Mouse (Mus musculus) left cerebral cortex, postnatal 14 days (tissue): ENCODE data around the gene Gng5. TPM values are rescaled to one million over a fixed set of nuclear protein-coding genes. Genes with fewer than 3 reads are reported as not detected.

Source experiments
- DNase-seq, 2 experiments: peaks; one replicate each; pipeline ENCODE4 v3.0.0; 2021 to 2022; ENCODE audit warnings: low spot score in 2 of 2, mixed read lengths in 1 of 2
- intact Hi-C: fragments of 180-260 bp; cut with DNase I; formaldehyde crosslinking; loops from one replicate; pipeline ENCODE4 v1.15.1; 2025
- long read RNA-seq, 2 experiments: library from polyadenylated mRNA; stranded (forward); transcript quantifications; one replicate each; pipeline ENCODE4 v2.0.0; 2021
- total RNA-seq, 2 experiments: library from RNA; stranded (reverse); gene quantifications; 2 replicates each; pipeline ENCODE4 v1.2.3; 2021

Gene Gng5
- 10 to 100 TPM; 49.7 to 50.1 TPM for total RNA-seq
- long read RNA-seq, experiment 1, transcript Gng5-201 (3 exons, 593 nt), result major isoform, 38 of 38 reads
- long read RNA-seq, experiment 1, partial matches to known transcripts, result 0 of 38 reads
- long read RNA-seq, experiment 1, other reads (novel, unspliced or antisense), result 0 of 38 reads
- long read RNA-seq, experiment 2, transcript Gng5-201 (3 exons, 593 nt), result major isoform, 35 of 35 reads
- long read RNA-seq, experiment 2, partial matches to known transcripts, result 0 of 35 reads
- long read RNA-seq, experiment 2, other reads (novel, unspliced or antisense), result 0 of 35 reads

DNA sequence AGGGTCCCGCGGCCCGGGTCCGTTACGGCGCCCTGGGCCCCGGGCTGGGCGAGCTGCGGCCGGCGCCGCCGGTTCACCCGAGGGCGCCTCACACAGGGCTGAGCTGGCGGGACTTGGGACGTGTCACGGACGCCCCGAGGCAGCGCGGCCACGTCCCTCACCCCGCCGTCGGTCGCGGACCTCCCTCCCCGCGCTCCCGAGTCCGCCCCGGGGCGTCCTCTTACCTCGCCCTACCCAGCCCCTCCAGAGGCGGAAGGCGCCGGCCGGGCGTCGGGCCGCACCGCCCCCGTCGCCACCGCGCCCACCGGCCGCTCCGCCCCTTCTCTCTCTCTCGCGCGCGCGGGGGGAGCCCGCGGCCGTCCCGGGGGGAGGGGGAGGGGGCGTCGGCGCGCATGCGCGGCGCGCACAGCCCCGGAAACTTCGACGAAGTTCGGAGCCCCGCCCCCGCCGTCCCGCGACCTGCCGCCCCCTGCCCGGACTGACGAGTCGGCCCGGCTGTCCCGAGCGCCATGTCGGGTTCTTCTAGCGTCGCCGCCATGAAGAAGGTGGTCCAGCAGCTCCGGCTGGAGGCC lies at the start of gene Gng5, which contains the start of gene Spata1:
TSS of gene Gng5 (plus strand) at position 377 of the 572 bp plus-strand sequence.
TSS of gene Spata1 (minus strand) at position 323 of the 572 bp plus-strand sequence.
- DNase-seq, result peak; percentile 48 to 63
- intact Hi-C loops, result loop anchor here (10.0 kb wide), 1 partner anchor 315 kb away; no protein-coding TSS in a partner anchor

- peak; percentile 91 to 92 for DNase-seq
- intact Hi-C loops, result no loop called here
Measured at GRCm38 (mm10) chr3:146450371-146450841, 49.2 kb upstream of the Gng5 start.

DNA sequence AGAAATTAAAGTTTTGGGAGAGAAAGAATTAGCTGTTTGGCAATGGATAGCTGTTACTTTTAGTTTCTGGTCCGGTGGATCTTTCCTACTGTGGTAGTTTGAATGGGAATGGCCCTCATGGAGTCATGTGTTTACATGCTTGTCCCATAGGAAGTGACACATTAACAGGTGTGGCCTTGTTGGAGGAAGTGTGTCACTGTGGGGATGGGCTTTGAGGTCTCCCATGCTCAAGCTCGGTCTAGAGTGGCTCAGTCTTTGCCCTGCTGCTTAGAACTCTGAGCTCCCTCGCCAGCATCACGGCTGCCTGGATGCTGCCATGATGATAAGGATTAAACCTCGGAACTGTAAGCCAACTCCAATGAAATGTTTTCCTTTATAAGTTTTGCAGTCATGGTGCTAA lies 48.2 kb upstream of the Gng5 start:
- intact Hi-C loops, result no loop called here

GRCm38 (mm10) chr3:146462939-146463338 lies 36.7 kb upstream of the Gng5 start:
- no peak for DNase-seq
- intact Hi-C loops, result no loop called here

More for the DNA sequence above, 48.2 kb upstream of the Gng5 start:
- no peak for DNase-seq

- DNase-seq, result no peak
- intact Hi-C loops, result no loop called here
Measured at GRCm38 (mm10) chr3:146469226-146469625, 30.4 kb upstream of the Gng5 start.

- DNase-seq, result no peak
- intact Hi-C loops, result no loop called here
Measured at GRCm38 (mm10) chr3:146472657-146473056, 26.9 kb upstream of the Gng5 start.

DNA sequence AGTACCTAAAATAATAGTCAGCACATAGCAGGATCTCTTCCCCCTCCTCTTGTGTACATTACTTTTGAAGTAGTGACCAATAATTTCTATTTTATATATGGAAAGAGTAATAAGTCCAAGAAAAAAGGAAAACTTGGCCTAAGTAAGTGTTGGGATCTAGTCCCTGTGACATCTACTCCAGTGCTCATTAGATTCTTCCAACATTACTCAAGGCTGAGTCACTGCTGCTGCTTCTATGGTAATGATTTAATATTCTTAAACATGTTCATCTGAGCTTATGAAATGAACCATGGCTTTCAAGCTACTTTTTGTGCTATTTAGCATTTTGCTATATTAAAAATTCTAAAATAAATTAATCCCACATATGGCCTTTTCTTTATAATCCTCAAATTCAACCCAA lies 25.9 kb upstream of the Gng5 start:
- intact Hi-C loops, result no loop called here
- DNase-seq, result no peak

DNA sequence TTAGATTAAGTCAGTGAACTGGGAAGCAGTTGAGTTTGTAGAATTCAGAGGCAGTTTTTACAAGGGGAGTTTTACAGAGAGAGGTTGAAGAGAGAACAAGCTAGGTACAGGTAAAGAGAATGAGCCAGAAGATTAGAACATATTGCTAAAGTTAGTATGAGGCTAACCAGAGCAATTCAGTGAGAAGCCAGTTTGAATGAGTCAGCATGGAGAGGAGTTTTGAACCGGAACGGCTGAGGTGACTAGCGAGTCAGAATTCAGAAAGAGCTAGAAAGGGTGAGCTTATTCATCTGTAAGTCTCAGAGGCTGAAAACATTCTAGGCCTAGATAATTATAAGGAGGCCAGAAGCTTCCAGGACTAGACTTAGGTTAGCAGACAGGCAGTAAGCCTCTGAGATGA lies 25.2 kb upstream of the Gng5 start:
- DNase-seq, result no peak
- intact Hi-C loops, result no loop called here

DNA sequence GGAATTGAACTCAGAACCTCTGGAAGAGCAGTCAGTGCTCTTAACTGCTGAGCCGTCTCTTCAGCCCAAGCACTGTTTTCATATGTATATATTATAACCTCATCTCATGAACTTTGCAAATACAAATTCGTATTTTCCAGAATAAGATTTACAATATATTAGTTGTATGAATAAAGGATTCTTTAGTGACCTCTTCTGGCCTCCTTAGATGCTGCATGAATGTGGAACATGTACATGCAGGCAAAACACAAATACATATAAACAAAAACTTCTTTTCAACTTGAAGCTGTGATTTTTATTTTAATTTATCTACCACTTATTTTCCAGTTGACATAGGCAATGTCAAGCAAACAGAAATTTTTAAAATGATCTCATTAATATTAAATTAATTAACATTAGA lies 17.6 kb upstream of the Gng5 start:
- intact Hi-C loops, result loop anchor here (5.0 kb wide), 1 partner anchor 135 kb away; no protein-coding TSS in a partner anchor
- DNase-seq, result no peak

DNA sequence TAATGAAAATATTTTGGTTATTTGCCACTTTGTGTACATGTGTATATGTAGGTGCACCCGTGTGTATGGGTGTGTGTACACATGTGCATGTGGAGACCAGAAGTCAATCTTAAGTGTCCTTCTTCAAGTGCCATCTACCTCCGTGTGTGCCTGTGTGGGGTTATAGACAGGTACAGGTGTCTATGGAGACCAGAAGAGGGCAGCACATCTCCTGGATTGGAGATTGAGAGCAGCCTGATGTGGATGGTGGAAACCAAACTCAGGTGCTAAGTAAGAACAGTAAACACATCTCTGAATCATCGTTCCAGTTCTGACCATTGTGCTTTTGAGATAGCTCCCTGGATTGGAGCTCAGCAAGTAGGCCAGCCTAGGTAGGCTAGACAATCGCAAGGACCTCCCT lies 13.1 kb upstream of the Gng5 start:
- DNase-seq, result no peak
- intact Hi-C loops, result no loop called here

GRCm38 (mm10) chr3:146494941-146495340 lies 4.7 kb upstream of the Gng5 start:
- intact Hi-C loops, result no loop called here
- no peak for DNase-seq

GRCm38 (mm10) chr3:146498989-146499388 lies 618 bp upstream of the Gng5 start:
- no peak for DNase-seq
- intact Hi-C loops, result no loop called here

DNA sequence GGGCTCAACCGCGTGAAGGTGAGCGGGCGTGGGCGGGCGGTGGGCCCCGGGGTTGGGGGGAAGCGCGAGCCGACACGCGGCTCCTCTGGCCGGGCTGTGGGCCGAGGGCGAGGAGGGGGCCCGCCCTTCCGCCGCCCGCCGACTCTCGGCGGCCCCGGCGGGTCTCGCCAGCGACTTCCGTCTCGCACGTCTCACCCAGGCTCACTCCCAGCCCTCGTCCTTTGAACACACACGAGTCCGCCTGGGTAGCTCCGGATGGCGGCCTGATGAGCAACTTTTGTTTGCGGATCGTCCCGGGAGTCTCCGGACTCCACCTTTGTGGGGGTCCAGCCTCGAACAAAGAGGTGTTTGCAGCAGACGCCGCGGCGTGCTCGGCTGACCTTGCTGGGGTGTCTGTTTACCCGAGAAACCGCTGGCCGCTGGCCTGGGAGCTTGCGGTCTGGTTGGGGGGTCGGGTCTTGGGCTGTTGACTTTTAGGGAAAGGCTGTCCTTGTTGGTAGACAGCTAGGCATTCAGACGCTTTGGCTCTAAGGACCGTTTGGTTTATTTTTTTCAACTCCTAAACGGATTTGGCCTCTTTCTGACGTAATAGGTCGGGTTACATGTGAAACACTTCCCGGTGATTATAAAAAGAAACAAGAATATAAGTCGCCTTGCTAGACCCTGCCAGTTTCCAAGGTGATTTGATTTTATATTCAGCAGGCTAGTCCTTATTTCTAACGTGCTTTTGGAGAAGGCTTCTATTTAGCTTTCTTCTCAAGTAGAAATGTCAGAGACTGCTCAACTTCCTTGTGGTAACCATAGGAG lies 599 bp downstream of the Gng5 start:
- intact Hi-C loops, result loop anchor here (10.0 kb wide), 1 partner anchor 315 kb away; no protein-coding TSS in a partner anchor
- peak in 1 of 2 experiments; percentile 31 for DNase-seq

DNA sequence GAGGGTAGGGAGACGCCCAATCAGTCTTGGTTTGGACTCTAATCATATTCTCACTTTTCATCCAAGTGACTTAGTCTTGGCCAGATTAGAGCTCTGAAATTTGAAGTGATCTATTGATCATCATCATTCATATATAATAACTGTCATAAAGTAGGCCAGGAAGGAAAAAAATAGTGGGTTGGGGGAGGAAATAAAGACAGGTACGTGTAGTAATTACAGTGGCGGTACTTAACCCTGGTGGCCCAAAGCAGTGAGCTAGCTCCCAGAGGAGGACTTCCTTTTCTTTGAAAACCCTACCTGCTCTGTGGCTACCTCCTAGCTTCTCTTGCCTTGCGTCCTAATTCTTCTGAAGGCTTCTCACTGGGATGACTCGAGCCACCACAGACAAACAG lies 1.2 kb downstream of the Gng5 start:
- intact Hi-C loops, result loop anchor here (10.0 kb wide), 1 partner anchor 316 kb away; no protein-coding TSS in a partner anchor

DNA sequence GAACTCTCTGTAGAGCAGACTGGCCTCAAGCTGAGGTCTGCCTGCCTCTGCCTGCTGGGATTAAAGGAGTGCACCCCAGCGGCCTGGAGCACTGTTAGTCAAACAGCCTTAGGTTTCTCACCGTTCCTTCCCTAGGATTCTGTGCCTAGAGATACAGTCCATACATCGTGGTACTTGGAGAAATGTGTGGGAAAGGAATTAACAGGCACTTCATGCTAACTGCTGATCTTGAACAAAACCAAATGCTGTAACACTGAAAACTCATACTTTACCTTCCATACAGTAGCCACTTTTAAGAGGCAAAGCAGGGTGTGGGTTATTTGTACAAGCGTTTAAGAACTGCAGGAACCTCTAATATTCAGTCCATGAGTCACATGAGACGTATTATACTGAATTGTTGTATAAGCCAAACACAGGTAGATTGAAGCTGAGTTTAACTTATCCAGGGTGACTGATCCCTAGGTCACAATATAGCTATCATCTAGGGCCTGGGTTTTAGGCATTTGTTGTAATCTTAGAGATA lies 2.1 kb downstream of the Gng5 start:
- no peak for DNase-seq
- intact Hi-C loops, result loop anchor here (10.0 kb wide), 1 partner anchor 317 kb away; no protein-coding TSS in a partner anchor

More for the DNA sequence above, 1.2 kb downstream of the Gng5 start:
- DNase-seq, result no peak

GRCm38 (mm10) chr3:146506711-146507110 lies 7.1 kb downstream of the Gng5 start:
- DNase-seq, result no peak
- intact Hi-C loops, result loop anchor here (10.0 kb wide), 1 partner anchor 322 kb away; no protein-coding TSS in a partner anchor

DNA sequence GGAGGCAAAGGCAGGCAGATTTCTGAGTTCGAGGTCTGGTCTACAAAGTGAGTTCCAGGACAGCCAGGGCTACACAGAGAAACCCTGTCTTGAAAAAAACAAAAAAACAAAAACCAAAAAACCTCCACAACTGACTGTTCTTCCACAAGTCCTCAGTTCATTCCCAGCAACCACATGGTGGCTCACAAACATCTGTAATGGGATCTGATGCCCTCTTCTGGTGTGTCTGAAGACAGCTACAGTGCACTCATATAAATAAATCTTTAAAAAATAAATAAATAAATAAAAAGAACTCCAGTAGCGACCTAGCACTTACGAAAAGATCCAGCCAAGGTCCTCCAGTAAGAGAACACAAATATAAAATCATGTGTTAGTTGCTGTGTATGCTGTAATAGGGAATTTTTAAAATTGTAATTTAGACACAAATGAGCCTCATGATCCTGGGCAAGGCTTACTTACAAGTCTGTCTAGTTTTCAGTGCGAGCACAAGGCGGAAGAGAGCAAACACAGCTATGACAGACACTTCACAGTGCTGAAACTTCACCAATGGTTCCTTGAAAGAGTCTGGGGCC lies 20.7 kb downstream of the Gng5 start:
- DNase-seq, result no peak
- intact Hi-C loops, result loop anchor here (5.0 kb wide), 2 partner anchors 37 to 262 kb away; no protein-coding TSS in a partner anchor

DNA sequence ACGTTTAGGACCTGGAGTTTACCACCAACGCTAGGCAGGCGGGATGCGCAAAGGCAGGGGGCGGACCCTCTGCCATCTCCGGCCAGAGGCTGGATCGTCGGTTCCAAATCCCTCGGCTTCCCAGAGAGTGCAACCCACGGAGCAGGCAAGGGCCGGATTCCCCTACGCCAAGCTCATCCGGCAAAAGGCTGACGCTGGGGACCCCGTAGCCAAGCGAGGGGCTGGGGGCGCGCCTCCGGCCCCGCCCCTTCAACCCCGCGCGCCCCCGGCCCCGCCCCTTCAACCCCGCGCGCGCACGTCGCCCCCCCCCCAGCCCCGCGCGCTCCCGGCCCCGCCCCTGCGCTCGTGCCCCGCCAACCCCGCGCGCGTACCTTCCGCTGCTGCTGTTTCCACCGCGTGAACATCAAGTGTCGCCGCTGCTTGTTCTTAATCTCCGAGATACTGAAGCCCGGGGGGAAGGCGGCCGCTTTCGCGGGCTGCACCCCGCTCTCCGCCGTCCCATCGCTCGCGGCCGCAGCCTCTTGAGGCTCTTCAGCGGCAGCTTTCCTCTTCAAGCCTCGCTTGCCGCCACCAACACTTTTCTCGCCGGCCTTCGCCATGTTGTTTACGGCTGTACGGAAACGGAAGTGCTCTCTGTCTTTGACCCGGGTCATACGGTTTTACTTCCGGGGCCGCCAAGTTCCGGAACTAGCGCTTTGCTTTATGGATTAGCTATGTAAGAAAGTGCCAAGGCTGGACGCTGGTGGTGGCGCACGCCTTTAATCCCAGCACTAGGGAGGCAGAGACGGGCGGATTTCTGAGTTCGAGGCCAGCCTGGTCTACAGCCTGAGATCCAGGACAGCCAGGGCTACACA lies 21.4 kb downstream of the Gng5 start, which contains the start of gene Rpf1:
TSS of gene Rpf1 (minus strand) at position 632 of the 854 bp plus-strand sequence.
- peak; percentile 91 to 93 for DNase-seq
- intact Hi-C loops, result loop anchor here (5.0 kb wide), 2 partner anchors 36 to 261 kb away; no protein-coding TSS in a partner anchor
